Mouse (Mus musculus): ENCODE results near the gene Slc7a4. TPM values are rescaled to one million over a fixed set of nuclear protein-coding genes. Genes with fewer than 3 reads are reported as not detected.
"Not testable (repeated sequence)": the region's sequence is repeated elsewhere in the genome, so short reads cannot be mapped to it uniquely, and the experiment has no call there.

Slc7a4 gene
- polyA plus RNA-seq, 2 experiments, result 1.1 to 1.3 TPM

DNA sequence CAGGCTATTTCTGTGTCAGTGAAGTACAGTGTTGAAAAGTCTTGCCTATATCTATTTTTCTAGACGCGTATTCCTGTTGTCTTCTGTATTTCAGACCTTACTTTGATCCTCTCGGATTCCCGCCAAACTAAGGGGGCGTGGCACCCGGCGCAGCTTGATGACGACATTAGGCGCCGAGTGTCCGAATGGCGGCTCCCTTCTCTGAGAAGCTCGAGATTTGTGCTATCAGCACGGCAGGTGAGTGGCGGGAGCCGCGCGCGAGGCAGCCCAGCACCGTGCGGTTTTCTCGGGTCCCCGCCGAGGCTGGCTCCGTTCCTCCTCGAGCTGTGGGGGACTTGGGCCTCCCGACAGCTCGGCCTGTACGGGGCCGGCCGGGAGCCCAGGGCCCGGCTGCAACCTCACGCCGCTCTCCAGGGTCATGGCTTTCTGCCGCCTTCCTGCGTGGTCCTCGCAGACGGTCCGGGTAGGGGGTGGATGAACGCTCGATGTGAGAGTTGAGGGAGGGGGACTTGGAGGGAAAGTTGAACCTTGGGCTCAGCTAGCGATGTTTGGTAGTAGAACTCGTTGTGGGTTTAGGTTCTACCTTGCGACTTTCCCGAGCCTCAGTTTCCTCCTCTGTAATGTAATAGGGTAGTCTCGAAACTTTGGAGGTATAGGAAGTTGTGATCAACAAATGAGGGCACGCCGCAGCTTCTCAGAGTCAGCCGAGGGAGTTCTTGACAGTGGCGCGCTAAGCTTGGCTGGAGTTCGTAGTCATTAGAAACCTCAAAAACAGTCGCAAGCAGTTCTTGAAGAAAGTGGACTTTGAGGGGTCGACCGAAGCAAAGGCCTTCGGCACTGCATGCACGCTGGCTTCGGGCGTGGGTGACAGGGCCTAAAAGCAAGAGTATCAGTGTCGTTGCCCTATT, 36.4 kb upstream of the Slc7a4 start, which contains the start of gene Smpd4:
Gene Smpd4 (plus strand): TSS at position 157 of the 908 bp plus-strand sequence.
- H3K36me3 ChIP-seq (replicated peaks; ENCODE audit: control insufficient read depth, insufficient read depth, low read depth), result peaks cover 22% of the 10 kb centered on the region
- no peaks in the 10 kb centered on the region for H3K9me3 ChIP-seq (ENCODE audit: control insufficient read depth, low read length)
- DNase-seq (ENCODE audit: low read depth in 3 of 3, low spot score in 3 of 3), result peak; percentile 83 to 85 (median 84)
- H3K4me1 ChIP-seq (replicated peaks; ENCODE audit: control insufficient read depth in 2 of 2, insufficient read depth in 2 of 2, low read length in 1 of 2), result peaks cover 7 to 13% of the 10 kb centered on the region in 2 experiments
- peak within 1 kb of the TSS; percentile 96 for H3K9ac ChIP-seq (replicated peaks)
- H3K4me3 ChIP-seq (ENCODE audit: insufficient read depth in 1 of 2, low read depth in 2 of 2, low read length in 2 of 2), result peak within 1 kb of the TSS; percentile 90 to 98
- H3K27me3 ChIP-seq (ENCODE audit: control insufficient read depth, insufficient read depth, low read length), result no peaks in the 10 kb centered on the region
- ATAC-seq (ENCODE audit: insufficient read depth), result peak; percentile 81
- 0 out of 2 replicates have a peak, but pooled peaks have one; percentile 12 for TF ChIP-seq CTCF (IDR thresholded peaks at IDR 0.05; ENCODE audit: low read depth)
- no peak for TF ChIP-seq EP300 (IDR thresholded peaks at IDR 0.05; ENCODE audit: low read depth)
- H3K4me2 ChIP-seq (ENCODE audit: low read depth), result peak within 1 kb of the TSS; percentile 75
- H3K27ac ChIP-seq, result peak within 1 kb of the TSS; percentile 41
- WGBS (ENCODE audit: insufficient replicate concordance), result 1% methylated on average over 60 of the region's 60 CpGs

DNA sequence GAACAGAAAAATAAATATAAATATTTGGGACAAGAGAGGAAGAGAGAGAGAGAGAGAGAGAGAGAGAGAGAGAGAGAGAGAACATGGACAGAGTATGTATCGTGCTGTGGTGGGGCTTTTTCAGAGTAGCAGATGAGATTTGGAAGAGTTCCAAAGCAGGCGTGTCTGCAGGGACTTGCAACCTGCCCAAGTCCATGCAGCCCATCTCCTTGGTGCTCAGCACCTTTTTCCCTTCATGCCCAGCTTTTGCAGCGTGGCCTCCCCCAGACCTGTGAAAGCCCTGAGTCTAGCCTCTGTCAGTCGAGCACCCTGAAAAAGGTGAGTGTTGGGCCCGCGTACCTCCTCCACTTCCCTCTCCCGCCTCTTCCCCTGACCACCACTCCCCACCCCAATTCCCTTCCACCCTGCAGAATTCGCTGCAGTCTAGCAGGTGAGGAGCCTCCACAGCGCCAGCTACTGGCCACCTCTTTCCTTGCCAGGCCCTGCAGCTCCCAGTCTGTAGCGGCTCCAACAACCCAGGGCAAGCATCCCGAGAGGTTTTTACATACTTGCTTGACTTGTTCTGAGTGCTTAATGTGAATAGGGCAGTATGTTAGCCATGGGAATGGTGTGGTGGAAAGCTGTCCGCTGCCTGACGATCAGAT, 35.0 kb upstream of the Slc7a4 start:
- H3K36me3 ChIP-seq (replicated peaks; ENCODE audit: control insufficient read depth, insufficient read depth, low read depth), result peaks cover 12% of the 10 kb centered on the region
- peak; percentile 96 for TF ChIP-seq CTCF (IDR thresholded peaks at IDR 0.05; ENCODE audit: low read depth)
- no peak for TF ChIP-seq EP300 (IDR thresholded peaks at IDR 0.05; ENCODE audit: low read depth)
- no peak overlapping the region for H3K9ac ChIP-seq (replicated peaks)
- no peak overlapping the region for H3K4me3 ChIP-seq (ENCODE audit: insufficient read depth in 1 of 2, low read depth in 2 of 2, low read length in 2 of 2)
- H3K27me3 ChIP-seq (ENCODE audit: control insufficient read depth, insufficient read depth, low read length), result no peaks in the 10 kb centered on the region
- peak overlapping the region; percentile 37 for H3K4me2 ChIP-seq (ENCODE audit: low read depth)
- ATAC-seq (ENCODE audit: insufficient read depth), result peak; percentile 63
- 20% methylated on average over 13 of the region's 13 CpGs for WGBS (ENCODE audit: insufficient replicate concordance)
- no peak overlapping the region for H3K27ac ChIP-seq
- H3K9me3 ChIP-seq (ENCODE audit: control insufficient read depth, low read length), result no peaks in the 10 kb centered on the region
- DNase-seq (ENCODE audit: low read depth in 3 of 3, low spot score in 3 of 3), result peak in 1 of 3 experiments; percentile 53
- peaks cover 7 to 13% of the 10 kb centered on the region in 2 experiments for H3K4me1 ChIP-seq (replicated peaks; ENCODE audit: control insufficient read depth in 2 of 2, insufficient read depth in 2 of 2, low read length in 1 of 2)

DNA sequence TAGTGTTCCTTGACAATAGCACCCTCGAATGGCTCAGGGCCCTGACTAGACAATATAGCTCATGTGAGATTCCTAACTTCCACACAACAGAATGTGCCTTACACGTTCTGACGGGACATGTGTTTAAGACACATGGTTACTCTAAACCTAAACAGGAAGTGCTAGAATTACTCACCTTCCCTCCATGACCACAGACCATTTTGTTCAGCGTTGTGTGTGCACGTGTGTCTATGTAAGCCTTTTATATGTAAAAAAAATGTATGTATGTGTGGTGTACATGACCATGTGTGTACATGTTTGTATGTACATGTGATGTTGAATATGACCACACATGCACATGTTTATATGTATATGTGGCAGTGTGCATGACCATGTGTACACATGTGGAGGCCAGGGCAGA, 33.2 kb upstream of the Slc7a4 start:
- peaks cover 7 to 13% of the 10 kb centered on the region in 2 experiments for H3K4me1 ChIP-seq (replicated peaks; ENCODE audit: control insufficient read depth in 2 of 2, insufficient read depth in 2 of 2, low read length in 1 of 2)
- H3K4me2 ChIP-seq (ENCODE audit: low read depth), result no peak overlapping the region
- no peak overlapping the region for H3K4me3 ChIP-seq (ENCODE audit: insufficient read depth in 1 of 2, low read depth in 2 of 2, low read length in 2 of 2)
- no peak overlapping the region for H3K9ac ChIP-seq (replicated peaks)
- TF ChIP-seq CTCF (IDR thresholded peaks at IDR 0.05; ENCODE audit: low read depth) (no peak), EP300 (IDR thresholded peaks at IDR 0.05; ENCODE audit: low read depth) (no peak)
- WGBS (ENCODE audit: insufficient replicate concordance), result 51% methylated on average over 5 of the region's 5 CpGs
- H3K9me3 ChIP-seq (ENCODE audit: control insufficient read depth, low read length), result no peaks in the 10 kb centered on the region
- no peak for ATAC-seq (ENCODE audit: insufficient read depth)
- H3K27ac ChIP-seq, result no peak overlapping the region
- H3K36me3 ChIP-seq (replicated peaks; ENCODE audit: control insufficient read depth, insufficient read depth, low read depth), result no peaks in the 10 kb centered on the region
- H3K27me3 ChIP-seq (ENCODE audit: control insufficient read depth, insufficient read depth, low read length), result no peaks in the 10 kb centered on the region
- no peak for DNase-seq (ENCODE audit: low read depth in 3 of 3, low spot score in 3 of 3)

GRCm38 (mm10) chr16:17614740-17615139, 31.7 kb upstream of the Slc7a4 start:
- not testable (repeated sequence) for H3K9me3 ChIP-seq (ENCODE audit: control insufficient read depth, low read length); ATAC-seq (ENCODE audit: insufficient read depth); H3K36me3 ChIP-seq (replicated peaks; ENCODE audit: control insufficient read depth, insufficient read depth, low read depth); H3K4me2 ChIP-seq (ENCODE audit: low read depth); DNase-seq (ENCODE audit: low read depth in 3 of 3, low spot score in 3 of 3); H3K27ac ChIP-seq; H3K4me3 ChIP-seq (ENCODE audit: insufficient read depth in 1 of 2, low read depth in 2 of 2, low read length in 2 of 2); H3K9ac ChIP-seq (replicated peaks); H3K27me3 ChIP-seq (ENCODE audit: control insufficient read depth, insufficient read depth, low read length); H3K4me1 ChIP-seq (replicated peaks; ENCODE audit: control insufficient read depth in 2 of 2, insufficient read depth in 2 of 2, low read length in 1 of 2)
- peak; percentile 68 for TF ChIP-seq CTCF (IDR thresholded peaks at IDR 0.05; ENCODE audit: low read depth)
- 71% methylated on average over 6 of the region's 6 CpGs for WGBS (ENCODE audit: insufficient replicate concordance)

- Histone ChIP-seq H3K27me3 (ENCODE audit: control insufficient read depth, insufficient read depth, low read length) (no peaks in the 10 kb centered on the region), H3K27ac (no peak overlapping the region), H3K4me2 (ENCODE audit: low read depth) (no peak overlapping the region), H3K9me3 (ENCODE audit: control insufficient read depth, low read length) (no peaks in the 10 kb centered on the region), H3K4me1 (replicated peaks; ENCODE audit: control insufficient read depth in 2 of 2, insufficient read depth in 2 of 2, low read length in 1 of 2) (no peaks in the 10 kb centered on the region), H3K36me3 (replicated peaks; ENCODE audit: control insufficient read depth, insufficient read depth, low read depth) (no peaks in the 10 kb centered on the region), H3K9ac (replicated peaks) (no peak overlapping the region), H3K4me3 (ENCODE audit: insufficient read depth in 1 of 2, low read depth in 2 of 2, low read length in 2 of 2) (no peak overlapping the region)
- ATAC-seq (ENCODE audit: insufficient read depth), result no peak
- TF ChIP-seq CTCF (IDR thresholded peaks at IDR 0.05; ENCODE audit: low read depth) (no peak), EP300 (IDR thresholded peaks at IDR 0.05; ENCODE audit: low read depth) (no peak)
- 48% methylated on average over 4 of the region's 4 CpGs for WGBS (ENCODE audit: insufficient replicate concordance)
- no peak for DNase-seq (ENCODE audit: low read depth in 3 of 3, low spot score in 3 of 3)
Measured at GRCm38 (mm10) chr16:17611383-17611782, 28.4 kb upstream of the Slc7a4 start.
